Mouse (Mus musculus) right cerebral cortex, postnatal 36 days (tissue): Measurements from ENCODE around the gene Cmtm6.

Experiments used
- DNase-seq, 2 experiments: peaks; one replicate each; pipeline ENCODE4 v3.0.0; 2022; ENCODE audit warnings: low spot score in 2 of 2, mixed read lengths in 1 of 2

The Cmtm6 gene

DNA sequence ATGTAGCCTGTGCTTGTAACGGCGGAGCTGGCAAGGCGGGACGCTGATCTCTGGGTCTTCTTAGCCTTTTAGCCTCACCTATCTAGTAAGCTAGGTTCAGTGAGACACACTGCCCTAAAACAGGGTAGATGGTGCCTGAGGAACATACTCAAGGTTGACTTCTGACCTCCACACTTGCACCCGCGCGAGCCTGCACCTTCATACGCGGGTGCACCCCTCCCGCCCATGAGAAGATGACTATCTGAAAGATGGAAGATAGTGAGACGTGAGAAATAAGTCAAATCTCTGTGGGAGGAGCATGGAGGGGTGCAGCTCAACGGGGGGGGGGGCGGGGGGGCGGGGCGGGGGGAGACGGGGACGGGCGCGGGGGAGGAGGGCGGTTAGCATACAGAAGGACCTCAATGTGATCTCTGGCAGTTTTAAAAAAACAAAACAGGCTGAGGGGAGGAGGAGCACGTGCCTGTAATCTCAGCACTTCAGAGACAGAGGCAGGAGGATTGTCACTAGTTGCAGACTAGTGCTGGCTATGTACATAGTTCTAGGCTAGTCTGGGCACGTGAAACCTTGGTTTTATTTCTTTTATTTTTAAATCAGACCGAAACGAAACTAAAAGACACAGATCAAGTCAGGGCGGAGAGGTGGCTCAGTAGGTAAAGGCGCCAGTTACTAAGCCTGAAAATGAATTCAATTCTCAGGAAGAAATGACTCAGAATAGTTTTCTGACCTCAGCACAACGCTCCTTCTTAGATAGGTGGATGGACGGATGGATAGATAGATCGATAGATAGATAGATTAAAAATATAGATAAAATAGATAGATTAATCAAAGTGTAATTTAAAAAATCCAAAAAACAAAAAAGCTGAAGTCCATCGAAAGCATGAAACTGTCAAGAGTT, 758 bp upstream of the Cmtm6 start:
- DNase-seq, result no peak

DNA sequence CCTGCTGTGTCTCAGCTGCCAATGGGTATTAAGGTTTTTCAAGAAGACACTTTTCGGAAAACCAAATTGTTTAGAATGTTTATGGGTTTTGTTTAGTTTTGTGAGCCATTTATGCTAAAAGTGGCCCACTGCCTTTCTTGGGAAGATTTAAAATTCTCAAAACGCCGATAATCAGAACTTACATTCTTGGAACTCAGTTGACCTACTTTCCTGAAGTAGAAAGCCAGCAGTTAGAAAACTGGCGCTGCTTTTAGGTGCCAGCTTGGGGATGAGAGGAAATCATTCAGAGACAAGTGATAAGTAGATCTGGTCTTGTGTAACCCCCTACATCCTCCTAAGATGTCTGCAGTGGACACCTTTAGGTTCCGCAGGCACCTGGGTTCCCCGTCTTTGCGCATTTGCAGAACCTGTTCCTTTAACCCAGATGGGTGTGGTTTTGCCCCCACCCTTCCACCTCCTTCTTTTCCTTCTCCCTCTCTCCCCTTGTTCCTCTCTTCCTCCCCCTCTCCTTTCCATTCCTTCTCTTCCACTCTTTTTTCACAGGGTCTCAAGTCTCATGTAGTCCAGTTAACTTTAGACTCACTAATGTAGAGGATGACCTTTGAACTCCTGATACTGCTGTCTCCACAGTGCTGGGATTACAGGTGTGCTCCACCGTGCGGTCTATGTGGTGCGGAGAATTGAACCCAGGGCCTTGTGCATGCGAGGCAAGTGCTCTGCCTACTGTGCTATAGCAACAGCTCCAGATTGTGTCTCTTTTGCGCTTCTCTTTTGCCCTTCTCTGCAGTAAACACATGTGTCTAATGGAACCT, 1.2 kb downstream of the Cmtm6 start:
- DNase-seq, result no peak

DNA sequence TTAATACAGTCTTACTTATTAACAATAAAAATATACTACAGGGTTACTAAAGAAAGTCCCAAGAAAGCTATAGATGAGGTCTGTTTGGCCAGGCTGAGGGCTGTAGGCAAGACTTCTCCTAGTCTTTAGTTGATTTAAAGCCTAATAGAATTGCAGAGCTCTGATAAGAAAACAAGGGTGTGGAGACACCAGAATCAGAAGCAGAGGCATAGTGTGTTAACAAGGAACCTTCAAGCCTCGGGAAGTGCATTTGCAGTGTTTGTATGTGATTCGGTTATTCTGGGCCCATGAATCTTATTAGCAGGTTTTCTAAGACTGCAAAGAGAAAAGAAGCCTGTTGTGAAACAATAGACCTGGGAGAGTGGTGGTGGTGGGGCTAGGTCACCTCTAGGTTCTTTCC, 2.3 kb downstream of the Cmtm6 start:
- DNase-seq, result no peak

DNA sequence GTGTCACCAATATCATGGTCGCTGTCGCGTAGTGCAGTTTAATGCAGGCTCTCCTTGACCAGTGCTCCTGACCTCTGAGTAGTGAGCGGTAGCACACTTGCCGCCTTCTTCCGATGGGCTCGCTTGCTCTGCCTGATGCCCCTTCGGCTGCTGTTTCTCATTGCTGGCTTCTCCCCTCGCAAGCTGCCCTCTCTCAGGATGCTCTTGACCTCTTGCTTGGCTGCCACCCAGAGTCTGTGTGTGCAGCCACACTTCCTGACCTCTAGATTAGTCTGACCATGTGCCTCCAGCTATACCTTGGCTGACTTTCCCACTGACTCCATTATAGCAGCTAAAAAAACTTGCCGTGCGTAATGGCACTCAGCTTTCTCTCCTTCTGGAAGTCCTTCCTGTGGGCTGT, 5.5 kb downstream of the Cmtm6 start:
- no peak for DNase-seq

DNA sequence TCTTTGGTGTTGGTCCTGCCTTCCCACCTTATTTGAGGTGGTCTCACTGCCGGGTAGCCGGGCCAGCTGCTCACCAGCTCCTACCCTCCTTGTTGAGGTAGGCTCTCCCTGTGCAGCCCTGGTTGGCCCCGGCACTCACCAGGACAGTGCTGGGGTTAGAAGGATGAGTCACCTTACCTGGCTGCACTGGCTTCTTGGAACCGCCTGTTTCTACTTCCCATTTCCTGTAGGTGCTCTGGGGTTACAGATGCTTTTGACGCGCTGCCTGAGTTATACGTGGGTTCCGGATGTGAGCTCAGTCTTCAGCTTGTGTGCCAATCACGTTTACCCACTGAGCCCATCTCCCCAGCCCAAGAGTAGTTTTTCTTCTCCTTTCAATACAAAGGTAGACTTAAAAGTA, 9.4 kb downstream of the Cmtm6 start:
- DNase-seq, result no peak

DNA sequence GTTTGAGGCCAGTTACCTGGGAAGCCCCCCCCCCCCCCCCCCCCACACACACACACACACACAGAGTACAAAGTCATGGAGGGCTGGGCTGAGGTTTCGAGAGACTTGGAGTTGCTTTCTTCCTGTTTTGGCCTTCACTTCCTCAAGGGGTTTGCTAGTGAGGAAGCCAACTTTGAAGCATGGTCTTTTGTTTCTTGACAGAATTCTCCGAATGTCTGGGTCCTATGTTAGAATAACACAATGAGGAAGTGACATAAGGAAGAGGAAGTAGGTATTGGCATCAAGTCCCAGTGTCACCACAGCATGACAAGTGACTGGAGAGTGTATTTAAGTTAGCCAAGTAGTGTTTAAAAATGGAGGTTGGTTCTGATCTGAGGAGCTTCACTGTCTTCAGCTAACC, 11.8 kb downstream of the Cmtm6 start:
- DNase-seq, result no peak

DNA sequence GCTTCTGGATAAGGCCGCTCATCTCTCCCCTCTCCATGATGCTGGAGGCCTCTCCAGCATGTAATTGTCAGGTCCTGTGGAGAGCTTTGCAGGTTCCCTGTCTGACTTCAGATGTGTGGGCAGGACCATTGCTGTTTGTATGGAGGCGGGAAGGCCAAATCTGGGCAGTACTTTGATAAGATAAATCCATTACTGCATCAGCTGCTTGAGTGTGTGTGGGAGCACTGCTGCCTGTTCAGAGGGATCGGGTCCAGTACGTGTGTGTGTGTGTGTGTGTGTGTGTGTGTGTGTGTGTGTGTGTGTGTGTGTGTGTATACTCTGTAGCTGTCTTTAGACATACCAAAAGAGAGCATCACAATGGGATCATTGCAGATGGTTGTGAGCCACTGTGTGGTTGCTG, 14.2 kb downstream of the Cmtm6 start:
- DNase-seq, result no peak

DNA sequence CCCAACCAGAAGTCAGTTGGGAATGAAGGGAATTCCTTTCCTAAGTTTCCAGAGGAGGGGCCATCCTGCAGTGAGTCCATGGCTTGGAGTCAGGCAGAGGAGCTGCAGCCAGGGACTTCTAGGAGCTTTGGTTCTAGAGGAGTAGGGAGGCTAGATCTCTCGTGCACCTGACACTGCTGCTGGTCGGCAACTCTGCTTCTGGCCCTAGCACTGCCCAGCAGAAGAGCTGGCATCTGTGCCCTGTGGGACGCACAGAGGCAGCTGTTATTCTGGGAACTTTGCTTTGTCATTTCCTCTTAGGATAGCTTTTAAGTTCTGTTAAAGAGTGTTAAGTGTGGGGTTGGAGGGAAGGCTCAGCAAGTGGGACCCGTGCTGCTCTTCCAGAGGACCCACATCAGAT, 14.7 kb downstream of the Cmtm6 start:
- no peak for DNase-seq

DNA sequence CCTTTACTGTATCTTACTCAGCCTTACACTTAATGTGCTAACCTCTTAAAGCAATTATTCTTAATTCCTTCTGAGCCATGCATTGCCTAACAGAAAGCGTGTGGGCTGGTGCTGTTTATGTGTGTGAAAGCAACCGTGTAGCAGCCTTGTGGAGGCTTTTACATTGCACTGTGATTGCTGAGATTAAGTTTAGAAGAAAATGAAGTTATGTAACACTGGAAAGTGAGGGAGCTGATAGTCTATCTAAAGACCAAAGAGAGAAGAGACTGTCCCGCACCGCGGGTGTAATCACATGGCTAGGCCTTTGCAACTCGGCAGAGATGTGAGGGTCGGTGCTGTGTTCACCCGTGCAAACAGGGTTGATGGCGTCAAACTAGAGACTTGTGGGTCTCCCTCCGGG, 16.1 kb downstream of the Cmtm6 start:
- peak; percentile 51 to 54 for DNase-seq

DNA sequence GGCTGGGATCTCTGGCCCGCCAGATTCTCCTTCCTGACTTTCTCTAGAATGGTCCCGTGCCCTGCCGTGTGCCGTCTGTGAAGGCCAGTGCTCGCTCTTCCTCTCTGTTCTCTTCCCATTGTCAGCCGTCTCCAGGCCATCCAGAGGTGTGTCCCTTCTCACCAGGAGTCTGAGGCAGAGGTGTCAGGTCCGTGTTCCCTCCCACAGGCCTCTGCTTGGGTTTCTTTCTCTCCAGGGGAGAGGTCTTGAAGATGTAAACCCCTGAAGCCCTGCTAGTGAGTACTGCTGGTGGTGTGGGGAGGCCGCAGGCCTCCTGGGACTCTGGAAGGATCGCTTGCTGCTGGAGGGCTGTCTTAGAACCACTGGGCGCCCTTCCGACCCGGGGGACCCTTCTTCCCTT, 16.6 kb downstream of the Cmtm6 start:
- DNase-seq, result no peak

DNA sequence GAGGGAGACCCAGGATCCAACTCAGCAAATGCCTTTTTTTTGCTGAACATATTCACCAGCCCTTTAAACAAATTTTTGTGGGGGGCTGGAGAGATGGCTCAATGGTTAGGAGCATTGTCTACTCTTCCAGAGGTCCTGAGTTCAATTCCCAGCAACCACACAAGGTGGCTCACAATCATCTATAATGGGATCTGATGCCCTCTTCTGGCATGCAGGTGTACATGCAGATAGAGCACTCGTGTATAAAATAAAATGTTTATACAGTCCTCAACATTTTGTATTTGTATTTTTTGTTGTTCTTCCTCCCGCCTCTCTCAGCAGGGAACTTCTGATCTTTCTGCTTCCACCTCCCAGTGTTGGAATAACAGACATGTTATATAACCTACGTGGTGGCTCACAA, 20.7 kb downstream of the Cmtm6 start:
- no peak for DNase-seq

DNA sequence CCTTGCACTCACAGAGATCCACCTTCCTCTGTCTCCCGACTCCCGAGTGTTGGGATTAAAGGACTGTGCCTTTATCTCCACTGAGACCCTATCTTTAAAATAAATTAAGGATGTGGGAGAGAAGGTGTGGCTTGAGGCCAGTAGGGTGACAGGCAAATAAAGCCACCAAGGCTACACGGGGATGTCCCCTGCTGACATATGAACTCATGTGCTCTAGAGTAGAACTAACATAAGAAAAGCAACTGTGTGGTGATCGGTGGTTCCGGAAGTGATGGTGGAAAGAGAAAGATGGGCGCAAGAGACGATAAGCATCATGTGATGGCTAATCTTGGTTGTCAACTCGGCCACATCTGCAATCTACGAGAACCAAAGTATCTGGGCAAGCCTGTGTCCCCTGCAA, 21.4 kb downstream of the Cmtm6 start:
- no peak for DNase-seq

DNA sequence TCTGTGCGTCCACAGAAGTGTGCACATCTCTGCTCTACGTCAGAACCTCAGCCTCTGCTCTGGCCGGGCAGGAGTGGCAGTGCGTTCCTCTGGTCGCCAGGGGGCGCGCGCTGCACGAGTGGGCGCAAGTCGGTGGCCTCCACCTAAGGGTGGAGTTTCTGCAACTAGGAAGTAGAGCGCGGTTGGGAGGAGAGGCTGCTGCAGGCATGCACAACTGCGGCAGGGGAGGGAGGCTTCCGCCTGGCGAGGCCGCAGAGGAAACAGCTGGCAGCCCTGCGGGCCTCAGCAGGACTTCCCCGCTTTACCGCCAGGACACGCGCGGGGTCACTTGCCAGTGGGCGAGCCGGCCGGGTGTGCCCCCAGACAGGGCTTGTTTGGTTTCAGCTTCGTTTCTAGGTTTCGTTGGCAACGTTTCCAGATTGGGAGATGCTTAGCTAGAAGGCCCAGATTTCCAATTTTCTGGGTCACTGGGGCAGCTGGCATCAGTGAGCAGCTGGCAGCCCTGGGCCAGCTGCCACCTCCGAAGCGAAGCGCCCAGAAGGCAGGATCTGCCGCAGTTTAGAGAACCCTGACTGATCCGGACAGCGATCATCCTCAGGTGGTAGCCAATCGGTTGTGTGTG, 22.1 kb downstream of the Cmtm6 start:
- DNase-seq, result peak; percentile 86 to 88

DNA sequence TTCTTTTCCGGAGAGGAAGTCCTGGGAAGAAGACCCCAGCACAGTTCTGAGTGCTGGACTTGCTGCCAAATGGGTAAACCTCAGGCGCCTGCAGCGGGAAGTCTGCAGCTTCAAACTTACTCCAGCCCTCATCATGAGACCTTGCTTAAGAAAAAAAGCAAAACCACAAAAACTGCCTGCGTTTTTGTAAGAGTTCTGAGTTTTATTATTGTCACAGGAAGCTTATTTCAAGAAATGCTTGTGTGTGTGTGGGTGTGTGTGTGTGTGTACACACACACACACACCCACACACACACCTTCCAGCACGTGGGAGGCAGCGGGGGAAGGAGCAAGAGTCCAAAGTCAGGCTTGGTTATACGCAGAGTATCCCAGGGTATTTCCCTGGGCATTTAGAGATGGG, 27.4 kb downstream of the Cmtm6 start:
- no peak for DNase-seq

DNA sequence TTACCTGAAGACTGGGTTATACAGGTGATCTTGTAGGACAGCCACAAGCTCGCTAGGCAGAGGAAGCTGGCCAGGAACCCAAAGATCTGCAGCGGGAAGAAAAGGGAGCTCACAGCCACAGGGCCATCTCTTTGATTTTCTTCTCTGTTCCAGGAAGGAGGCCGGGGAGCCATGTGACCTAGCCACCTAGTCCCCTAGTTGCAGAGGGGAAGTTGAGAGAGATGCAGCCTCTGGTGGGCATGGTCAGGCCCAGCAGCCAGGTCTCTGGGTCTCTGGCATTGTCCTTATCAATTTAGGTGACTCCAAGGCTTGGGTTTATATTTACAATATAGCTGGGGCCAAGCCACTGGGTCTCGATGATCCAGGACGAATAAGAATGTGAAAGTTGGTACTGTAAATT, 27.9 kb downstream of the Cmtm6 start:
- no peak for DNase-seq

DNA sequence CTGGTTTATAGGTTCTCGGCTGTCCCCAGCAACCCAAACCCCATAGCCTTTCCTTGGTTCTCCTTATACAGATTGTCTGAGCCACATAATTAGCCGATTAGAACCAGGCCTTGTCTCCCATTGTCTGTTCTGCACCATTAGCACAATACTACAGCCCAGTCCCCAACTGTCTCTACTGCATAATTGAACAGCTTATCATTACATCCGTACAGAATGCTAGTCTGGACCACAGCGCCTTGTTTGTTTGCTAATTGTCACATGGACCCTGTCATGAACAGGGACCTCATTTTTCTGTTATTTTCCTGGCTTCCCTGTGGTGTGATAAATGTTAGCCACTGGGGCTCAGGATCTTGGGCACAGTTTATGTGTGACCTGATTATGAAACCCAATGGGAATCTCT, 29.0 kb downstream of the Cmtm6 start:
- no peak for DNase-seq

DNA sequence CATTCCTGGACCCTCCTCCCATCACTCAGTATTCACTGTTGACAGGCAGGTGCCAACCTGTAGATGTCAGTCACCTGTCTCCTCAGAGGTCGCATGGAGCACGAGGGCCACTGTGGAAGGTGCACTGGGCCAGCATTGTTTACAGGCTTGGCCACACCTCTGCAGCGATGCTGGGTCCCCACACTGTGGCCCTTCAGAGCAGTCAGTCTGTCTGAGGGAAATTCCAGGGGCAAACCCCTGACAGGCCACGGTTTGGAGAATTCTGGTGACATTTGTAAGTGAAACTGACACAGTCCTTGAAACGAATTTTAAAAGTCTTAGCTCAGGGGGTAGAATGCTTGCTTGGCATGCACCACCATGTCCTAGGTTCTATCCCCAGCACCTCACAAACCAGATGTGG, 29.4 kb downstream of the Cmtm6 start:
- DNase-seq, result no peak

DNA sequence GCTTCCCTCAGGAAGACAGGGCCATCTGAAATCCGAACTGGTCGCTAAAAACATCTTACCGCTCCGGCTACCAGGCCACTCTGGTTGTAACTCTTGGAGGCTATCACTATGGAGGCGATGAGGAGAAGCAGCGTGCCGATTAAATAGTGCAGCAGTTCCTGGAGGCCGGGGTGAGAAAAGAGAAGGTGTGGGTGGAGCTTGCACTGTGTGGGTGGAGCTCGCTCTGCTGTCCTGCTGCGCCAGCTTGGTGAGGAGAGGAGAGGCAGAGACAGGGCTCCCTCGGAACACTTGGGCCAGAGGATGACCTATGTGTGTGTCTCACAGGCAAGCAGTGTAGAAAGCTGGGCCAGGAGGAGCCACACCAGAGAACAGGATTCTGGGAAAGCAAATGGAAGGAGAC, 30.9 kb downstream of the Cmtm6 start:
- DNase-seq, result no peak

DNA sequence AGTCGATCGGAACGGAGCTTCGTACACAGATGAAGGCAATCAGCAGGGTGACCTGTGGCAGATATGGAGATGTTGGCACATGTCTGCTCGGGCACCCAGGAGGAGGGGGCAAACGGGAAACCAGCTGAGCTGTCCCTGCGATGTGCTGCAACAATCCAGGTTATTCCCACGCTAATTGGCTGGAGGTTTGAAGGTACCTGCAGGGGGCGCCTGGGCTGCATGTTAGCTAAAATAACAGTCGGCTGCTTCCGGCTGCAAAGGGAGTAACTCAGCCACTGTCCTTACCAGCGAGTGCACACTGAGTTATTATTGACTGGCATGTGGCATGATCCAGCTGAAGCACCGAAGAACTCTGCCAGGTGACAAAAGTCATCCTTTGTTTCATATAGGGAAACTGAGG, 32.4 kb downstream of the Cmtm6 start:
- no peak for DNase-seq

DNA sequence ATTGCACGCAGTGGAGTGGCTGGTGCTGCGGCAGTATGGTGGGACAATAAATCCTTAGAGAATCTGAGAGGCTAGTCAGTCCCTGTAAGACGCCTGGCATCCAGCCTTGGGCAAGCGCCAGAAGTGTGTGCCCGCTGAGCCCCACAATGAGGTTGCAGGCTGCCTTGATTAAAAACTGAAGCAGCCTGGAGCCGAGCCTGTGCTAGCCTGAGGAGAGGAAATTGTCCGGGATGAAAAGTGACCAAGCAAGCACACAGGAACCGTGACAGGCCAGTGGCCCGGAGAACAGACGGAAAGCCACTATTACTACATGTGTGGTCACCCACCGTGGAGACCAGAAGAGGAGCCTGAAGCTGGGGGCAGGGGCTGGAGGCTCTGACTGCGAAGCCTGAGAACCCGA, 36.1 kb downstream of the Cmtm6 start:
- DNase-seq, result no peak

DNA sequence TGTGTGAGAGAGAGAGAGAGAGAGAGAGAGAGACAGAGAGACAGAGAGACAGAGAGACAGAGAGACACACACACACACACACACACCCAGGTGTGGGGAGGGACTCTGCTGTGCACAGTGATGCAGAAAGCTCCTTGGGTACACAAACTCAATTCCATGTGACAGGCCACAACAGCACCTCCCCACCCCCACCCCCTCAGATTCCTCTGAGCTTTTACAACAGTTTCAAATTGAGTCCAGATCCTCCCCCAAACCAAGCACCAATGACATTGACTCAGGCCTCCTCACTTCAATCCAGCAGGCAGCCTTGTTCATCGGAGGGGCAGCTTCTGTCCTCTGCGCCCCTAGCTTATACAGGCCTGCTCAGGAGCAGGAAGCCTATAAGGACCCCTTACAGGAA, 36.6 kb downstream of the Cmtm6 start:
- DNase-seq, result no peak

DNA sequence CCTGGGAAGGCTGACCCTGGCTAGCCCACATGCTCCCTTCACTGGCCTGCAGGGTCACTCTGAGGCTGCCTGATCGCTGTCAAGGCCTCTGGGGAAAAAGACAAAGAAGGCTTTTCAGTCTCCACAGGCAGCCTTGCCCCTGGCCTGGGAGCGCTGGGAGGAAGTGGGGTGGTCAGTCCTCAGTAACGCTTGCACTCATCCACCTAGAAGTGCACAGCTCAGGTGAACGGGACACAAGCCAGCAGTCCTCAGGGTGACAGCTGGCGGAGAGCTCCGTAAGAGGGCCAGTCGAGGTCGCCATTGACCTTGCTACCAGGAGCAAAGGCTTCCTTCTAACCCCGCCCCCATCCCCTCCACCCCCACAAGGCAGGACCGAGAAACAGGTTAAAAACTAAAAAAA, 37.1 kb downstream of the Cmtm6 start:
- no peak for DNase-seq

DNA sequence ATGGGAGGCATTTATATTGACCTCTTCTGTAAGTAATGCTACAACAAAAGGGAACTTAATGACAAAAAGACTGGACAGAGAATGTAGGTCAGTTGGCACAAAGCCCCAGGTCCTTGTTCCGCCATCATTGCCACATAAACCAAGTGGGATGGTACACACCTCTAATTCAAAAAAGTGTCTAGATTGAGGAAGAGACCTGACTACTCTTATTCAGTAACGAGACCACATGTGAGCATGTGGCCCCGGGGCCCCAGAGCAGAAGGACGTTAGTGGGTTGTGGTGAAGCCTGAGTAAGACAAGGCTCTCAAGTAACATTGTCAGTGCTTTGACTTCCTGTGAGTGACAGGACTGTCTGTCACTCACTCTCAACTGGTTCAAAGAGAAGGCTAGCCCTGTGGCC, 39.3 kb downstream of the Cmtm6 start:
- no peak for DNase-seq
